Mouse (Mus musculus) kidney, adult 2 months (tissue): ENCODE measurements around the gene Galnt17. TPM values are rescaled to one million over a fixed set of nuclear protein-coding genes. Genes with fewer than 3 reads are reported as not detected.

Source experiments
- DNase-seq: peaks from one replicate; pipeline ENCODE4 v3.0.0; 2021
- H3K27ac ChIP-seq: fragments of 200-500 bp; 2 replicates; pipeline ENCODE4 v1.5.1; 2012; ENCODE audit warnings: low read depth, low read length, control low read depth, inconsistent platforms; ENCODE audit not compliant: insufficient read depth
- H3K27me3 ChIP-seq: fragments of 200-500 bp; replicated peaks from 2 replicates; pipeline ENCODE4 v1.6.1; 2012; ENCODE audit warnings: mild to moderate bottlenecking, moderate library complexity, low read length, inconsistent platforms; ENCODE audit not compliant: control insufficient read depth, insufficient read depth
- H3K36me3 ChIP-seq: fragments of 200-500 bp; 2 replicates; pipeline ENCODE4 v1.6.1; 2012; ENCODE audit warnings: mild to moderate bottlenecking, moderate library complexity, low read length, inconsistent platforms; ENCODE audit not compliant: control insufficient read depth, insufficient read depth
- H3K4me1 ChIP-seq: fragments of 200-500 bp; 2 replicates; pipeline ENCODE4 v1.6.1; 2011; ENCODE audit warnings: low read length; ENCODE audit not compliant: control insufficient read depth, insufficient read depth
- H3K4me3 ChIP-seq: fragments of 200-500 bp; 2 replicates; pipeline ENCODE4 v1.5.1; 2011; ENCODE audit warnings: mild to moderate bottlenecking, low read depth, low read length, control low read depth; ENCODE audit not compliant: insufficient read depth
- CTCF ChIP-seq: fragments of 200-500 bp; conservative IDR thresholded peaks from 2 replicates; pipeline ENCODE4 v1.5.1; 2011; ENCODE audit warnings: low read depth, mild to moderate bottlenecking, control low read depth, low read length, moderate library complexity, mixed read lengths; ENCODE audit not compliant: insufficient read depth, insufficient read length
- POLR2A ChIP-seq: fragments of 200-500 bp; IDR thresholded peaks from one replicate; pipeline ENCODE4 v1.6.1; 2011; ENCODE audit warnings: low read depth, low read length, control low read depth
- WGBS: fragments of 180-500 bp; shearing (Covaris S2); methylation state at CpG from one replicate; pipeline ENCODE4 v1.1.7; 2018; 5-methylcytosine and 5-hydroxymethylcytosine counted together
- polyA plus RNA-seq: library from polyadenylated mRNA; depleted of rRNA; stranded (reverse); fragments of >200 nt; gene quantifications from 2 replicates; pipeline ENCODE4 v1.2.3, GENCODE M21; 2012

The Galnt17 gene
- polyA plus RNA-seq, 1 experiment: 0.50 TPM

GRCm38 (mm10) chr5:131222498-131223244 lies 85.6 kb downstream of the Galnt17 start:
- 83% methylated on average over 10 of the region's 10 CpGs for WGBS
- H3K27ac ChIP-seq: no peak overlapping the region
- H3K4me1 ChIP-seq: peaks cover 3% of the 10 kb centered on the region; the same call in 1 of the 2 replicates
- DNase-seq: no peak
- H3K36me3 ChIP-seq: no peaks in the 10 kb centered on the region
- H3K27me3 ChIP-seq: no peaks in the 10 kb centered on the region
- TF ChIP-seq CTCF: no peak
- TF ChIP-seq POLR2A: no peak
- H3K4me3 ChIP-seq: no peak overlapping the region

DNA sequence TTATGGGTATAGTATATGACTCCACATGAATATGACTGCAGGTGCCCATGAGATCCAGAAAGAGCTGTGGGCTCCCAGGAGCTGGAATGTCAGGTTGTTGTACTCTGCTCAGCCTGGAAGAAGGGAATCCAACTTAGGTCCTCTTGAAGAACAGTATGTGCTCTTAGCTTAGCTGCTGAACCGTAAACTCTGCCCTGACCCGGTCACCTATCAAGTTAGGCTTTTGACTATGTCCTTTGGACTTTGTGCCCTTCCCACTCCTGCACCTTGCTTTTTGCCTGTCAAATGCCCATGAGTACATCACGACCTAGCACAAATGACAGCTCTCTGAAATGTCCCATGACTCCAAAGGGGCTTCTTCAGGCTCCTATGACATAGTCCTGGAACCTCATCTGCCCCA lies 90.1 kb downstream of the Galnt17 start:
- H3K27me3 ChIP-seq: no peaks in the 10 kb centered on the region
- H3K4me1 ChIP-seq: peaks cover 3% of the 10 kb centered on the region; the same call in 1 of the 2 replicates
- H3K27ac ChIP-seq: no peak overlapping the region
- H3K4me3 ChIP-seq: no peak overlapping the region
- 52% methylated on average over 3 of the region's 3 CpGs for WGBS
- TF ChIP-seq POLR2A: no peak
- no peak for TF ChIP-seq CTCF
- H3K36me3 ChIP-seq: no peaks in the 10 kb centered on the region
- peak; percentile 69 for DNase-seq

GRCm38 (mm10) chr5:131211618-131212017 lies 96.7 kb downstream of the Galnt17 start:
- Histone ChIP-seq H3K4me1 (peaks cover 6% of the 10 kb centered on the region; the same call in 1 of the 2 replicates), H3K4me3 (no peak overlapping the region), H3K36me3 (no peaks in the 10 kb centered on the region), H3K27ac (no peak overlapping the region), H3K27me3 (no peaks in the 10 kb centered on the region)
- WGBS: 61% methylated on average over 3 of the region's 3 CpGs
- TF ChIP-seq CTCF: no peak
- no peak for TF ChIP-seq POLR2A
- peak; percentile 4 for DNase-seq

- H3K4me3 ChIP-seq: no peak overlapping the region
- H3K36me3 ChIP-seq: no peaks in the 10 kb centered on the region
- no peaks in the 10 kb centered on the region for H3K4me1 ChIP-seq
- WGBS: 67% methylated on average over 2 of the region's 2 CpGs
- DNase-seq: no peak
- TF ChIP-seq POLR2A (no peak), CTCF (no peak)
- H3K27ac ChIP-seq: no peak overlapping the region
- no peaks in the 10 kb centered on the region for H3K27me3 ChIP-seq
Measured at GRCm38 (mm10) chr5:131201146-131201545, 107.2 kb downstream of the Galnt17 start.

- Histone ChIP-seq H3K27me3 (no peaks in the 10 kb centered on the region), H3K4me1 (no peaks in the 10 kb centered on the region), H3K27ac (no peak overlapping the region), H3K36me3 (no peaks in the 10 kb centered on the region), H3K4me3 (no peak overlapping the region)
- no peak for DNase-seq
- WGBS: 81% methylated on average over 3 of the region's 3 CpGs
- TF ChIP-seq POLR2A: no peak
- TF ChIP-seq CTCF: no peak
Measured at GRCm38 (mm10) chr5:131192311-131192710, 116.0 kb downstream of the Galnt17 start.

DNA sequence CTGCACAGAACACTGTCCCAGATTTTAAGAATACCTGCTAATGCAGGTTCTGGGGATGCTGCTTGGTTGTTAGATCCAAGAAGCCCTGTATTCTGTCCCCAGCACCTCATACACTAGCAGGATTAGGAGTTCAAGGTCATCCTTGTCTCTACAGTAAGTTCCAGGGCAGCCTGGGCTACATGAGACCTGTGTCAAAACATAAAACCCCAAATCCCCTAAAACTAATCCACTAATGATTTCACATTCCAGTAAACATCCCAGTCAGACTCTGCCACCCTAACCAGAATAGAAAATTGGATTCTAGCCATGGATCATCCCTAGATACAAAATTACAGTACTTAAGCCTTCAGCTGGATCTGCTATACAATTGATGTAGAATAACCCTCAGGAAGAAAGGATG lies 123.7 kb downstream of the Galnt17 start:
- DNase-seq: no peak
- Histone ChIP-seq H3K27me3 (no peaks in the 10 kb centered on the region), H3K4me1 (no peaks in the 10 kb centered on the region), H3K4me3 (no peak overlapping the region), H3K36me3 (no peaks in the 10 kb centered on the region), H3K27ac (no peak overlapping the region)
- TF ChIP-seq CTCF: no peak
- TF ChIP-seq POLR2A: no peak

- no peak overlapping the region for H3K27ac ChIP-seq
- TF ChIP-seq CTCF: no peak
- TF ChIP-seq POLR2A: no peak
- DNase-seq: no peak
Measured at GRCm38 (mm10) chr5:131181231-131181630, 127.1 kb downstream of the Galnt17 start.

More at GRCm38 (mm10) chr5:131181231-131181630, 127.1 kb downstream of the Galnt17 start:
- no peak overlapping the region for H3K4me3 ChIP-seq
- WGBS: 86% methylated on average over 1 of the region's 1 CpGs
- no peaks in the 10 kb centered on the region for H3K4me1 ChIP-seq
- H3K36me3 ChIP-seq: no peaks in the 10 kb centered on the region
- no peaks in the 10 kb centered on the region for H3K27me3 ChIP-seq
